Mouse (Mus musculus) neural tube, embryonic 13.5 days (tissue): ENCODE results near the gene Msi1. TPM values are rescaled to one million over a fixed set of nuclear protein-coding genes. Genes with fewer than 3 reads are reported as not detected.

Experiments used
- ATAC-seq: fragments of 200-750 bp; cut with Nextera tagmentation; 2 replicates; pipeline ENCODE4 v1.8.0; 2017; ENCODE audit warnings: low read depth, mild to moderate bottlenecking, moderate TSS enrichment, moderate library complexity
- H3K27ac ChIP-seq: fragments of 300-500 bp; sonication (generic); replicated peaks from 2 replicates; pipeline ENCODE4 v1.5.1; 2015; ENCODE audit warnings: moderate library complexity, mild to moderate bottlenecking, inconsistent platforms
- H3K27me3 ChIP-seq: fragments of 300-500 bp; sonication (generic); 2 replicates; pipeline ENCODE4 v1.6.1; 2015; ENCODE audit warnings: mild to moderate bottlenecking, inconsistent platforms
- H3K36me3 ChIP-seq: fragments of 300-500 bp; sonication (generic); 2 replicates; pipeline ENCODE4 v1.6.1; 2015; ENCODE audit warnings: mild to moderate bottlenecking, inconsistent platforms
- H3K4me1 ChIP-seq: fragments of 300-500 bp; sonication (generic); replicated peaks from 2 replicates; pipeline ENCODE4 v1.6.1; 2015; ENCODE audit warnings: inconsistent platforms
- H3K4me2 ChIP-seq: fragments of 300-500 bp; sonication (generic); 2 replicates; pipeline ENCODE4 v1.6.1; 2015; ENCODE audit warnings: inconsistent platforms, mild to moderate bottlenecking, moderate library complexity
- H3K4me3 ChIP-seq: fragments of 300-500 bp; sonication (generic); 2 replicates; pipeline ENCODE4 v1.5.1; 2015; ENCODE audit warnings: mild to moderate bottlenecking, inconsistent platforms
- H3K9ac ChIP-seq: fragments of 300-500 bp; sonication (generic); 2 replicates; pipeline ENCODE4 v1.6.1; 2015; ENCODE audit warnings: moderate library complexity, mild to moderate bottlenecking, inconsistent platforms
- H3K9me3 ChIP-seq: fragments of 300-500 bp; sonication (generic); 2 replicates; pipeline ENCODE4 v1.6.1; 2016; ENCODE audit warnings: inconsistent platforms
- WGBS: fragments of 180-500 bp; shearing (Covaris S2); methylation state at CpG from one replicate; pipeline ENCODE4 v1.1.7; 2015; 5-methylcytosine and 5-hydroxymethylcytosine counted together
- polyA plus RNA-seq: library from polyadenylated mRNA; unstranded; fragments of >200 nt; fragmentation: Nextera tagmentation; extraction: Ambion mirVana; gene quantifications from 2 replicates; pipeline ENCODE4 v1.2.1, GENCODE M21; 2015

The Msi1 gene
- polyA plus RNA-seq, 1 experiment from 2014 or later: 66.5 TPM

DNA sequence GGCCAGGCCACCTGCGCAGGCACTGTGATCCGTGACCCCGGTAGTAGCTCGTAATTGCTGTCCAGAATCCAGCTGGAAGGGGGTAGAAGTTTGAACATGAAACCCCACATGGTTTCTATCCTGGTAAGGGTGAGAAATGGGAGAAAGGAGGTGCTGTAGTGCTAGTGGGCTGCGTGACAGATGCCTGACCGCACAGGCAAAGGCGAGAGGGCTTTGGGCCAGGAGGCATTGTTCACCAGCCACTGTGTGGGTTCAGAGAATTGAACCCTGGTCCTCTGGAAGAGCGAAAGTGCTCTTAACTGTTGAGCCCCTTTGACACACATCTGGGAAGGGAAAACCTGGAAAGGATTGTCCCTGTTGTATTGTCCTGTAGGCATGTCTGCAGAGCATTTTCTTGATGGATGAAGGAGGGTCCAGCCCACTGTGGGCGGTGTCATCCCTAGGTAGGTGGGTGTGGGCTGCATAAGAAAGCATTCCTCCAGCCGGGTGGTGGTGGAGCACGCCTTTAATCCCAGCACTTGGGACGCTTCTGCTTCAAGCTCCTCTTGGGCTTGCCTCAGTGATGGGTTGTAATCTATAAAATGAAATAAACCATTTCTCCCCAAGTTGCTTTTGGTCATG is 46.8 kb downstream of the Msi1 start:
- Histone ChIP-seq H3K9ac (peak overlapping the region; percentile 65), H3K27me3 (no peaks in the 10 kb centered on the region; the same call in none of the 2 replicates), H3K27ac (no peak overlapping the region), H3K4me2 (peak overlapping the region; percentile 57), H3K4me1 (peaks cover 17% of the 10 kb centered on the region), H3K9me3 (no peaks in the 10 kb centered on the region), H3K4me3 (peak overlapping the region; percentile 38), H3K36me3 (peaks cover 15% of the 10 kb centered on the region)
- WGBS: 39% methylated on average over 12 of the region's 12 CpGs
- peak; percentile 64 for ATAC-seq

- Histone ChIP-seq H3K4me3 (no peak overlapping the region), H3K36me3 (peaks cover 15% of the 10 kb centered on the region), H3K9ac (no peak overlapping the region), H3K27me3 (peaks cover 12% of the 10 kb centered on the region), H3K27ac (no peak overlapping the region), H3K4me1 (peaks cover 39% of the 10 kb centered on the region), H3K4me2 (0 out of 2 replicates have a peak overlapping the region, but pooled peaks have one; percentile 41), H3K9me3 (no peaks in the 10 kb centered on the region)
- WGBS: 45% methylated on average over 15 of the region's 15 CpGs
- no peak for ATAC-seq
Measured at GRCm38 (mm10) chr5:115479561-115479960, 50.2 kb downstream of the Msi1 start.

- Histone ChIP-seq H3K4me2 (peak overlapping the region; percentile 41), H3K4me3 (peak overlapping the region; percentile 10; the same call in 1 of the 2 replicates), H3K9ac (no peak overlapping the region), H3K4me1 (peaks cover 44% of the 10 kb centered on the region), H3K27me3 (peaks cover 12% of the 10 kb centered on the region), H3K27ac (no peak overlapping the region), H3K36me3 (peaks cover 15% of the 10 kb centered on the region), H3K9me3 (no peaks in the 10 kb centered on the region)
- 18% methylated on average over 27 of the region's 27 CpGs for WGBS
- ATAC-seq: no peak
Measured at GRCm38 (mm10) chr5:115480101-115480500, 50.7 kb downstream of the Msi1 start.

DNA sequence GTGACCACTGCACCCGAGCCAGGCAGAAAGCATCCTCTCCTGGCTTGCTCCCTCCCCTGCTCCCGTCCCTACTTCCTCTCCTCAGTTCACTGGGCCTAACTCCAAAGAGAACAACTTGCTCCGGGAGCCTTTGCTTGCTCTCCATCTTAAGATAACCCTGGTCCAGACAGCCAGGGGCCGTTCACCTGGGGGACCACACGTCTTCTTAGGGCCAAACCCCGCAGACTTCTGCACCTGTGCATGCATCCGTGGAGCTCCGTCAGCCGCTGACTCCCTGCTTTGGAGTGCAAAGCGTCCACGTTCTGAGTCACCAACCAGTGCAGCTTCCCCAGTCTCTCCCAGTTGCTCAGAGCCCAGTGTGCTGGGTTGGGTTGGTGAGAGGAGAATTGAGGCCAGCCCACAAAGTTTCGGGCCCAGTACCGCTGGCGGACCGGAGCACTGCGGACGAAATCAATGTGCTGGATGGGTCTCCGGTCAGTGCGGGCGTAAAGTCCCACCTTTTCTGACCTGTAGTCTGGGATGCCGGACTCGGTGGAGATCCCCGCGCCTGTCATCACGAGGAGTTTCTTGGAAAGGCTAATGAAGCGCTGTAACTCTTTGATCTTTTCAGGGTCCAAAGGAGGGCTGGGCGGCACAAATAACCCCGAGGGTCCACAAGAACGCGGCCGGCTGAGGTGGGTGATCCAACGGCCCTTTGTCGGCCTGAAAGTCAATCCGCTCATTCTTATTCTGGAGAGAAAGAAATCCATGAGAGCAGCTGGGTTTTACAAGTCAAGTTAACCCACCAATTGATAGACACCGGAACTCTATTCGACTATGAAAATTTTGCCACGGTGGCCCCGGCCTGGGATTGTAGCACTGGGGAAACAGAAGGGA is 53.2 kb downstream of the Msi1 start:
- WGBS: 19% methylated on average over 38 of the region's 38 CpGs
- peak overlapping the region; percentile 46 for H3K9ac ChIP-seq
- H3K4me1 ChIP-seq: peaks cover 32% of the 10 kb centered on the region
- no peak for ATAC-seq
- H3K4me2 ChIP-seq: peak overlapping the region; percentile 59
- H3K36me3 ChIP-seq: peaks cover 10% of the 10 kb centered on the region
- no peaks in the 10 kb centered on the region for H3K9me3 ChIP-seq
- peaks cover 12% of the 10 kb centered on the region for H3K27me3 ChIP-seq
- no peak overlapping the region for H3K27ac ChIP-seq
- peak overlapping the region; percentile 13 for H3K4me3 ChIP-seq

DNA sequence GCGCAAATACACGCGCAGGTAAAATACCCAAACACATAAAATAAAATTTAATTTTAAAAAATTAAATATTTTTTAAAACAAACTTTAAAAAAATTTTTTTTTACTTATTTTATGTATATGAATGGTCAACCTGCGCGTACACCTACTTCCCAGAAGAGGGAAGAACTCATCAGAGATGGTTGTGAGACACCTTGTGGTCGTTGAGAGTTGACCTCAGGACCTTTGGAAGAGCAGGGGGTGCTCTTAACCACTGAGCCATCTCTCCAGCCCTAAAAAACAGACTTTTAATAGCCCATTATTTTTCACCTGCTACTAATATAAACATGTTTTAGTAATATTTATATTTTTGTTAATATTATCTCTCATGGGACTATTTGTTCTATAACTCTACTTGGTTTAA is 54.0 kb downstream of the Msi1 start:
- Histone ChIP-seq H3K36me3 (peaks cover 5% of the 10 kb centered on the region), H3K4me2 (peak overlapping the region; percentile 59), H3K4me1 (peaks cover 32% of the 10 kb centered on the region), H3K4me3 (0 out of 2 replicates have a peak overlapping the region, but pooled peaks have one; percentile 13), H3K27me3 (peaks cover 12% of the 10 kb centered on the region), H3K9ac (no peak overlapping the region; the same call in 1 of the 2 replicates), H3K9me3 (no peaks in the 10 kb centered on the region), H3K27ac (no peak overlapping the region)
- 31% methylated on average over 6 of the region's 6 CpGs for WGBS
- ATAC-seq: no peak

- H3K36me3 ChIP-seq: peaks cover 4% of the 10 kb centered on the region
- H3K9ac ChIP-seq: peak within 1 kb of the TSS; percentile 65
- H3K27me3 ChIP-seq: peaks cover 12% of the 10 kb centered on the region
- 9% methylated on average over 30 of the region's 30 CpGs for WGBS
- H3K27ac ChIP-seq: peak within 1 kb of the TSS; percentile 77
- H3K4me2 ChIP-seq: peak within 1 kb of the TSS; percentile 59
- H3K9me3 ChIP-seq: no peaks in the 10 kb centered on the region
- peak; percentile 85 for ATAC-seq
- peaks cover 36% of the 10 kb centered on the region for H3K4me1 ChIP-seq
- H3K4me3 ChIP-seq: peak within 1 kb of the TSS; percentile 41
Measured at GRCm38 (mm10) chr5:115483947-115484920, 54.8 kb downstream of the Msi1 start, which contains the start of gene Sirt4. TSS of gene Sirt4 (minus strand) at chr5:115484725.

DNA sequence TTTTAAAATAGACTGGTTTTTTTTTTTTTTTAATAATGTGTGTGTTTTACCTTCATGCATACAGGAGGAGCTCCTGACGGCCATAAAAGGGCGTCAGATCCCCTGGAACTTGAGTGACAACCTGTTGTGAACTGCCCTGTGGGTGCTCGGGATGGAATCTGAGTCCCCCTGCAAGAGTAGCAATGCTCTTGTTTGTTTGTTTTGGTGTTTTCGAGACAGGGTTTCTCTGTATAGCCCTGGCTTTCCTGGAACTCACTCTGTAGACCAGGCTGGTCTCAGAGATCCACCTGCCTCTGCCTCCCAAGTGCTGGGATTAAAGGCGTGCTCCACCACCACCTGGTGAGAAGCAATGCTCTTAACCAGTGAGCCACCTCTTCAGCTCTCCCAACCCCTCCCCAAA is 55.6 kb downstream of the Msi1 start:
- WGBS: 68% methylated on average over 5 of the region's 5 CpGs
- H3K4me3 ChIP-seq: peak overlapping the region; percentile 41
- no peak for ATAC-seq
- H3K4me1 ChIP-seq: peaks cover 35% of the 10 kb centered on the region
- peak overlapping the region; percentile 59 for H3K4me2 ChIP-seq
- H3K9ac ChIP-seq: peak overlapping the region; percentile 65
- H3K9me3 ChIP-seq: no peaks in the 10 kb centered on the region
- H3K27ac ChIP-seq: peak overlapping the region; percentile 75; the same call in 1 of the 2 replicates
- H3K36me3 ChIP-seq: no peaks in the 10 kb centered on the region
- peaks cover 12% of the 10 kb centered on the region for H3K27me3 ChIP-seq

- WGBS: 84% methylated on average over 18 of the region's 18 CpGs
- Histone ChIP-seq H3K4me1 (peaks cover 33% of the 10 kb centered on the region), H3K27ac (no peak overlapping the region), H3K36me3 (no peaks in the 10 kb centered on the region), H3K9ac (no peak overlapping the region), H3K27me3 (peaks cover 12% of the 10 kb centered on the region), H3K9me3 (no peaks in the 10 kb centered on the region), H3K4me2 (no peak overlapping the region), H3K4me3 (no peak overlapping the region)
- ATAC-seq: no peak
Measured at GRCm38 (mm10) chr5:115485489-115486205, 56.2 kb downstream of the Msi1 start.

- Histone ChIP-seq H3K27ac (no peak overlapping the region), H3K4me1 (peaks cover 40% of the 10 kb centered on the region), H3K4me3 (no peak overlapping the region), H3K4me2 (no peak overlapping the region), H3K9ac (no peak overlapping the region), H3K27me3 (peaks cover 9% of the 10 kb centered on the region), H3K36me3 (no peaks in the 10 kb centered on the region), H3K9me3 (no peaks in the 10 kb centered on the region)
- 56% methylated on average over 4 of the region's 4 CpGs for WGBS
- no peak for ATAC-seq
Measured at GRCm38 (mm10) chr5:115486726-115487125, 57.3 kb downstream of the Msi1 start.

DNA sequence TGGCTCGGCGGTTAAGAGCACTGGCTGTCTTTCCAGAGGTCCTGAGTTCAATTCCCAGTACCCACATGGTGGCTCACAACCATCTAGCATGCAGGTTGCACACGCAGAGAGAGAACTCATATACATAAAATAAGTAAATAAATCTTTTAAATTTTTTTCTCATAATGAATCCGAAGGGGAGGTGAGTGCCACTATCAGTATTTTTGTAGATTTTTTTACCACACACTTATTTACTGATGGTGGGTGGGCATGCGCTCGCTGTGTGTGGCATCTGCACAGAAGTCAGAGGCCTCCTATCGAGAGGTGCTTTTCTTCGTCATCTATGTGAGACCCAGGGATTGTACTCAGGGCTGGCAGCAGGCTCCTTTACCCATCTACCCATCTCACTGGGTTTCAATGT is 58.0 kb downstream of the Msi1 start:
- Histone ChIP-seq H3K4me3 (no peak overlapping the region), H3K4me2 (no peak overlapping the region), H3K4me1 (peaks cover 40% of the 10 kb centered on the region), H3K36me3 (no peaks in the 10 kb centered on the region), H3K27ac (no peak overlapping the region), H3K9me3 (no peaks in the 10 kb centered on the region), H3K27me3 (peaks cover 5% of the 10 kb centered on the region), H3K9ac (no peak overlapping the region)
- ATAC-seq: no peak
- WGBS: 84% methylated on average over 8 of the region's 8 CpGs
